Mouse (Mus musculus): Measurements from ENCODE around the gene Got2. TPM values are rescaled to one million over a fixed set of nuclear protein-coding genes. Genes with fewer than 3 reads are reported as not detected.
"Not testable (repeated sequence)": the region's sequence is repeated elsewhere in the genome, so short reads cannot be mapped to it uniquely, and the experiment has no call there.

Gene Got2
- polyA plus RNA-seq, 1 experiment from 2014 or later = 62.0 TPM

DNA sequence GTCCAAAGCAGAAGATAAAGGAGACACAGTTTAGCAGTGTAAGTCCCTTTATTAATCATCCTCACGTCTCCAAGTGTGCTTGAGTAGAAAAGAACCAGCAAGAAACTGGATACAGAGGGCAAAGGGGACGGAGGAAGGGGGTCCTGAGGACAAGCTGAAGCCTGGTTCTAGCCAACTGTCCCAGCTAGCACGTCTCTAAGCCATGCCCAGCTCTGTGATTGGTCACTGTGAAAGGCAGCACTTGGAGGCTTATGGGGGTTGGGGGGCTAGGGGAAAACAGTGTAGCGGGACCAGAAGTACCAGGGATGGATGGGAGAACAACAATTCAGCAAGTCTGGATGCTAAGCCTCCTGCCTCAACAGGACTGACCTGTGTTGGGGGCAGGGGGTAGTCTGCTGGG is 52.5 kb downstream of the Got2 start:
- Histone ChIP-seq H3K27me3 (ENCODE audit: insufficient read depth, low read length) (no peaks in the 10 kb centered on the region), H3K4me3 (ENCODE audit: low read depth, low read length) (no peak overlapping the region), H3K27ac (ENCODE audit: low read depth) (no peak overlapping the region), H3K9ac (no peak overlapping the region), H3K4me2 (no peak overlapping the region), H3K36me3 (ENCODE audit: insufficient read depth) (0 out of 2 replicates have a peak, but pooled peaks cover 14% of the 10 kb centered on the region), H3K9me3 (ENCODE audit: low read depth, low read length) (no peaks in the 10 kb centered on the region), H3K4me1 (ENCODE audit: insufficient read depth) (no peaks in the 10 kb centered on the region)
- TF ChIP-seq CTCF (IDR thresholded peaks at IDR 0.05; ENCODE audit: low read depth) = no peak
- 61% methylated on average over 4 of the region's 4 CpGs for WGBS
- ATAC-seq (ENCODE audit: insufficient read depth) (no peak), DNase-seq (no peak)

GRCm38 (mm10) chr8:95833435-95833984 is 54.8 kb downstream of the Got2 start:
- WGBS = 2% methylated on average over 16 of the region's 16 CpGs
- peak; percentile 48 for DNase-seq
- Histone ChIP-seq H3K9ac (peak overlapping the region; percentile 36), H3K4me1 (ENCODE audit: insufficient read depth) (no peaks in the 10 kb centered on the region), H3K9me3 (ENCODE audit: low read depth, low read length) (no peaks in the 10 kb centered on the region), H3K4me3 (ENCODE audit: low read depth, low read length) (peak overlapping the region; percentile 31), H3K27ac (ENCODE audit: low read depth) (no peak overlapping the region), H3K36me3 (ENCODE audit: insufficient read depth) (0 out of 2 replicates have a peak, but pooled peaks cover 7% of the 10 kb centered on the region), H3K27me3 (ENCODE audit: insufficient read depth, low read length) (no peaks in the 10 kb centered on the region), H3K4me2 (peak overlapping the region; percentile 58)
- peak; percentile 70 for ATAC-seq (ENCODE audit: insufficient read depth)
- no peak for TF ChIP-seq CTCF (IDR thresholded peaks at IDR 0.05; ENCODE audit: low read depth)

GRCm38 (mm10) chr8:95832603-95833434 is 55.5 kb downstream of the Got2 start:
- WGBS = 16% methylated on average over 16 of the region's 16 CpGs
- DNase-seq (peak; percentile 96), ATAC-seq (ENCODE audit: insufficient read depth) (peak; percentile 67)
- Histone ChIP-seq H3K4me3 (ENCODE audit: low read depth, low read length) (peak overlapping the region; percentile 31), H3K9me3 (ENCODE audit: low read depth, low read length) (no peaks in the 10 kb centered on the region), H3K27ac (ENCODE audit: low read depth) (0 out of 2 replicates have a peak overlapping the region, but pooled peaks have one; percentile 36), H3K27me3 (ENCODE audit: insufficient read depth, low read length) (no peaks in the 10 kb centered on the region), H3K4me1 (ENCODE audit: insufficient read depth) (no peaks in the 10 kb centered on the region), H3K9ac (peak overlapping the region; percentile 36; the same call in 1 of the 2 replicates), H3K36me3 (ENCODE audit: insufficient read depth) (0 out of 2 replicates have a peak, but pooled peaks cover 7% of the 10 kb centered on the region), H3K4me2 (peak overlapping the region; percentile 58)
- TF ChIP-seq CTCF (IDR thresholded peaks at IDR 0.05; ENCODE audit: low read depth) = peak; percentile 94

GRCm38 (mm10) chr8:95830144-95830543 is 58.2 kb downstream of the Got2 start:
- H3K9me3 ChIP-seq (ENCODE audit: low read depth, low read length) = no peaks in the 10 kb centered on the region
- DNase-seq (no peak), ATAC-seq (ENCODE audit: insufficient read depth) (no peak)
- TF ChIP-seq CTCF (IDR thresholded peaks at IDR 0.05; ENCODE audit: low read depth) = no peak
- H3K4me1 ChIP-seq (ENCODE audit: insufficient read depth) = no peaks in the 10 kb centered on the region
- H3K27ac ChIP-seq (ENCODE audit: low read depth) = no peak overlapping the region
- no peak overlapping the region for H3K4me3 ChIP-seq (ENCODE audit: low read depth, low read length)
- WGBS = 54% methylated on average over 3 of the region's 3 CpGs
- no peak overlapping the region for H3K4me2 ChIP-seq
- no peaks in the 10 kb centered on the region for H3K36me3 ChIP-seq (ENCODE audit: insufficient read depth)
- no peak overlapping the region for H3K9ac ChIP-seq
- H3K27me3 ChIP-seq (ENCODE audit: insufficient read depth, low read length) = no peaks in the 10 kb centered on the region

- H3K27ac ChIP-seq (ENCODE audit: low read depth); H3K9ac ChIP-seq; H3K4me1 ChIP-seq (ENCODE audit: insufficient read depth); H3K27me3 ChIP-seq (ENCODE audit: insufficient read depth, low read length); DNase-seq; H3K9me3 ChIP-seq (ENCODE audit: low read depth, low read length); H3K4me3 ChIP-seq (ENCODE audit: low read depth, low read length); ATAC-seq (ENCODE audit: insufficient read depth); H3K36me3 ChIP-seq (ENCODE audit: insufficient read depth): not testable (repeated sequence)
- 0 out of 2 replicates have a peak within 1 kb of the TSS, but pooled peaks have one; percentile 18 for H3K4me2 ChIP-seq
- 48% methylated on average over 25 of the region's 25 CpGs for WGBS
Measured at GRCm38 (mm10) chr8:95825162-95825561, 63.2 kb downstream of the Got2 start, which contains the start of gene Sap18b. Gene Sap18b (plus strand): TSS chr8:95825346.

DNA sequence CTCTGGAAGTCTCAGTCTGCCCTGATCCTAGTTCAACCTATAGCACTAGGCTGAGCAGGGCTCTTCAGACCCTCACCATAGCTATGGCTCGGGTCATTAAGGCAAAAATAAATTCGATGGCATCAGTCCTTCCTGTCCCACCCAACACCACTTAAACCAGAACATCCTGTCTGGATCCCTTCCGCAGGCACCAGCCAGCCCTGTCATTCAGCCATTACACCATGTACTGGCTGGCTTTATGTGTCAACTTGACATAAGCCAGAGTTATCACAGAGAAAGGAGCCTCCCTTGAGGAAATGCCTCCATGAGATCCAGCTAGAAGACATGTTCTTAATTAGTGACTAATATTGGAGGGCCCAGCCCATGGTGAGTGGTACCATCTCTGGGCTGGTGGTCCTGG is 65.6 kb downstream of the Got2 start:
- Histone ChIP-seq H3K36me3 (ENCODE audit: insufficient read depth) (no peaks in the 10 kb centered on the region), H3K9ac (no peak overlapping the region), H3K9me3 (ENCODE audit: low read depth, low read length) (no peaks in the 10 kb centered on the region), H3K4me3 (ENCODE audit: low read depth, low read length) (no peak overlapping the region), H3K27ac (ENCODE audit: low read depth) (no peak overlapping the region), H3K27me3 (ENCODE audit: insufficient read depth, low read length) (no peaks in the 10 kb centered on the region), H3K4me2 (no peak overlapping the region), H3K4me1 (ENCODE audit: insufficient read depth) (no peaks in the 10 kb centered on the region)
- ATAC-seq (ENCODE audit: insufficient read depth) (no peak), DNase-seq (no peak)
- TF ChIP-seq CTCF (IDR thresholded peaks at IDR 0.05; ENCODE audit: low read depth) = no peak
- 61% methylated on average over 3 of the region's 3 CpGs for WGBS

GRCm38 (mm10) chr8:95822096-95822495 is 66.3 kb downstream of the Got2 start:
- H3K27ac ChIP-seq (ENCODE audit: low read depth) = no peak overlapping the region
- H3K4me3 ChIP-seq (ENCODE audit: low read depth, low read length) = no peak overlapping the region
- no peaks in the 10 kb centered on the region for H3K27me3 ChIP-seq (ENCODE audit: insufficient read depth, low read length)
- no peak for TF ChIP-seq CTCF (IDR thresholded peaks at IDR 0.05; ENCODE audit: low read depth)
- no peak overlapping the region for H3K4me2 ChIP-seq
- 80% methylated on average over 5 of the region's 5 CpGs for WGBS
- H3K36me3 ChIP-seq (ENCODE audit: insufficient read depth) = no peaks in the 10 kb centered on the region
- no peak for ATAC-seq (ENCODE audit: insufficient read depth)
- no peaks in the 10 kb centered on the region for H3K4me1 ChIP-seq (ENCODE audit: insufficient read depth)
- H3K9me3 ChIP-seq (ENCODE audit: low read depth, low read length) = no peaks in the 10 kb centered on the region
- no peak overlapping the region for H3K9ac ChIP-seq
- no peak for DNase-seq
